Mouse (Mus musculus): ENCODE measurements around the gene Rnf217.

Gene Rnf217

DNA sequence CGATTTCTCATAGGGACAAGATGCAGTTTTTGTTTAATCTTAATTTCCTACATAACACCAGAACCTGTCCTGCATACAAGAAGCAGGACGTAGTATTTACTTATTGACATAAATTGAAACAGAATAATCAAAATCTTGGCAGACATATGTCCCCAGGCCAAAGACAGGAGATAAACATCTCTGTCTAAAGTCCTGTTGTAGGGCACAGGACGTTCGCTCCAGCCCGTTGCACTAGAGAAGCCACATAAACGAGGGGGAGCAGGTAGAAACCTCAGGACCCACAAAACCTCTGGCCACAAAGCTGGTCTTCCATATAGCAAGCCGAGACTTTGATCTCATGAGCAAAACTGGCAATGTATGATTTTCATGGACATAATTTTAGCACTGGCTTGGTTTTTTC, 57.1 kb downstream of the Rnf217 start:
- no peak for DNase-seq

DNA sequence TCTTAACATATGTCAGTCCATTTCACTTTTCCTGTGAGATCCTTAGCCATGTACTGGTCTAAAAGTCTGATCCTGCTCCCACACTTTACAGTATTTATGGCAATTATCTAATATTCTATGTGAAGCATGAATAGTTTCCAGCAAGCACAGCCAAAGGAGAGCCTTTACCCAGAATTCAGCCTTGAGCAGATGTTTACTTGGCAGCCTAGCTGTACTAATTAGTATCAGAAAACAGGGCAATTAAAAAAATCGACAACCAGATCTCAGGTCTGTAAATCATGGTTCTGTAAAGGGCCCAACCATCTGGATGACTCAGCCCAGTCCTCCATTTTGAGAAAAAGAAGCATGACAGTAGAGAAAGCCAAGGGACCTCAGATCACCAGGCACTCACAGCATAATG, 57.6 kb downstream of the Rnf217 start:
- no peak for DNase-seq

DNA sequence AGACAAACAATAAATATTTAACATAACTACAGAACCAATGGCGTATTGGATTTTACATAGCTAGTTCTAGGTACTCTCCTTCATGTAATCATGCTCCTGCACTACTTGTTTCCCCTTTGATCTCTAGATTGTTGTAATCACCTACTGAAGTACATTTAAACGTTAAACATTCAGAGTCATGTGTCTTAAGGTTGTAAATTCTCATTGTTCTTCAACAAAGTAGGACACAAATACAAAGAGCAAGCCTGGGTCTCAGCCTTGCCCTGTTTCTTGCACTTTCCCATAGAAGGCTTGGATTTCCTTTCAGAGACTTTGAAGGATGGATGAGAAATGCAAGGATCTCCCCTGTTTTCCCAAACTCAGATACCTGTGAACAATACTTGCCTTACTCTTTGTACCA, 61.8 kb downstream of the Rnf217 start:
- no peak for DNase-seq

DNA sequence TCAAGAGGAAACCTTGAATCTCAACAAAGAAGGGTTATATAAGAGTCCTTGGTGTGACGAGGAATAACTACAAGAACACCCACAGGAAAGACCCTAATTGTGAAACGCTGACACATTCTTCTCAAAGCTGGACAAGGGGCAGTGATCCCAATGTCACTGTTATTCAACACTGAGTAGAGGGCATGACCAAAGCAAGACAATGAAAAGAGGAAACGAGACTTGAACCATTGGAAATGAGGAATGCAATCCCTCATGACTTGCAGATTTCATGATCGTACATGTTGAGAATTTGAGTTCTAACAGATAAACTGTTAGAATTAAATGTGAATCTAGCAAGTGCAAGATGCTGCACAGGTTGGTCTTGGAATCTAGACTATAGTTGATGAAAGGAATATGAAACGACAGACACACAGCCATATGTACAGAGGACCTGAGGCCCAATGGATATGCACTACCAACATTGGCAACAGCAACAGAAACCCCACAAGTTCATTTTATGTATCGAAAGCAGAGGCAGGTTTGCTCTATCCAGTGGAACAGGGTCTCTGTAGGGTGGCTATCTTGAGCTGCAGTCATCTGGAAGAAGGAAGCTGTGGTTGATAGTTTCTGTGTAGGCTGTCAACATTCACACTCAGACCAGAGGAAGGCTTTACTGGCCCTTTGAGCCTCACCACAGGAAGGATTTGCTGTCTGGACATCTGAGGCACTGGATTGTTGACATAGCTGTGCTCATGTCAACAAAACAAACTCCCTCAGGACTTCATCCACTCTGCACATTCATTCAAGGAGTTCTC, 64.6 kb downstream of the Rnf217 start:
- DNase-seq: no peak

DNA sequence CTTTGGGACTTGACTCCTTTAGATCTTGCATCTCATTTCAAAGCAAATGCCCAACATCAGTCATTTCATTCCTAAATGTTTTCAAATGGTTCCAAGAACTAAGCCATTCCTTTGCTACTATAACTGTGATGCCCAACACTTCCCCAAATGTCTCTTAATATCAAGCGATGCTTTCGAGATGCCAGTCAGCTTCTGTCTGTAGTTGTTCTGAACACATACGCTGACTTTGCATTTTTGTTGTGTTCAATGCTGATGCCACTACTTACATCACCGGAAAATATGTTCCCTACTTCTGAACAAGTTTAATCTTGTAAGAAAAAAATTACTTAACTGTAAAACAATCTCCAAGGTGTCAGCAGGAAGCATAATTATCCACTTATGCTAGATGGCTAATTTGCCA, 68.5 kb downstream of the Rnf217 start:
- DNase-seq: no peak

DNA sequence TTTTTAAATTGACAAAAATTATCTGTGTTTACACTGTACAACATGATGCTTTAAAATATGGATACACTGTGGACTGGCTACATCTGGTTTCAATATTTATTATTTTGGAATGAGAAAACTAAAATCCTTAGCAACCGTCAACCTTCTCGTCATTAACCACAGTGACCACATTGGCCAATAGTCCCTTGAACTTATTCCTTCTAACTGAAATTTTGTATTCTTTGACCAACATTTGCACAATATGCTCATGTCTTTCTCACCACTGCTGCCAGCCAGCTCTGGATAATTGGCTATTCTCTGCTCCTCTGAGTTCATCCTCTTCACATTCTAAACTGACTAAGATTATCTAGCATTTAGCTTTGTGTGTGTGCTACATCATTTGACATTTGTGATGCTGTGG, 69.6 kb downstream of the Rnf217 start:
- DNase-seq: no peak

DNA sequence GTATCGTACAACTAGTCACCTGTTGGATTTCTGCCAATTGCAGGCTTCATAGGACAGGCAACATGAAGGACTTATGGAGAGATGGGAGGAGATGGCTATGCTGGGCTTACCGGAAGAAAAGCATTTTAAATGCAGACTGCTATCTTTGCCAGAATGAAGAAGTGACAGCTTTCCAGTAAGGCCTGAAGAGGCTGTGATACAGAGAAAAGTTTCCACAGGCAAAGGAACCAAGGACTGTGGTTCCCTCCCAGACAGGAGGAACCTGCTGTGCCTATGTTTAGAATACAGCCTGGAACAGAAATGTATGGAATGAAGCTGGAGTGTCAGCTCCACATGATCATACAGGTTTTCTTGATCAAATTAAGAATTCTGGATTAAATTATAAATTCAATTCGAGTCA, 70.3 kb downstream of the Rnf217 start:
- no peak for DNase-seq

DNA sequence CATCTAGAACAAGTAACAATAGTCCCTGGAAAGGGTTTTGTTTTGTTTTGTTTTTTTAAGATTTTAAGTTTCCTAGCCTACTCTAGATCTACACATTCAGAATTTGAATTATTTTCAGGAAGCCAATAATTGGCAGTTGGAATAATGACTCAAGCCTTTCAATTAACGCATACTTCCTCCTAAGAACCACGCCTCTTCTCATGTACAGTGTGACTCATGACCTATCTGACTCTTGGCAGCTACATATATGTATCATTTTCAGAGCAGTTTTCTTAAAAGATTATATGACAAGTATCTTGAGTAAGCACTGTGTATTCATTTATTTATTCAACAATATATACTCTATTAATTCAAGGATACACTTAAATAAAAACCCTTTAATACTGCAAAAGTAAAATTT, 70.7 kb downstream of the Rnf217 start:
- DNase-seq: no peak

DNA sequence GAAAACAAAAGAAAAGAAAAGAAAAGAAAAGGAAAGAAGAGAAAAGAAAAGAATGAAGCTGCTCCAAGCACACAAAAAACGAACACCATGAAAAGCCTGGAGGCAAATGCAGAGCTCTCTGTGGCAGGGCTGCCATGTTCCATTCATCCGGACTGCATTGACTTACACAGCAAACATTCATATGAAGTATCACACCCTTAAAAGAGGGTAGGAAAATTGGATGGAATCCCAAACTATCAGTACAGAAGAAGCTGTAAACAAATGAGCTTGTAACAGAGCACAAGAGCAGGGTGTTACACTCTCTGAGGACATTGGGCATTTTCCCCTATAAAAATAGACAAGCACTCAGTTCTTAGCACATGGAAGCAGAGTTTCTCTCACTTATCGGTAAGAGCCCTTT, 71.8 kb downstream of the Rnf217 start:
- no peak for DNase-seq

DNA sequence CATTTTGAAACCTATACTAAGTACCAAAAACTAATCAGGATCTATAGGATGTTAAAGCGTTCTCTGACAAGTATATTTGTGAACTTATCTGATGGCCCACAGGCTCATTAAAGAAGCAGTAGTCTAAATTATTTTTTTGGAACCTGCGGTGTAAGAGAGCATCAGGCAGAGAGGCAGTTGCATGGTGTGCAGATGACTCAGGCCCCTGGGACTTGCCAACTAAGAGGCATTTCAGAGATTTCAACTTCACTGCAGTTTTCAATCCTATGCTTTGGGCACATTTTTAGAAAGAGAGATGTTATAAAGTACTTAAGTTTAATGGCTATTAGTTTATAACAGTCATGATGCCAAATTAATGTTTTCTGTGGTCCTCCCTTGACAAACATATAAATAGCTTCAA, 73.9 kb downstream of the Rnf217 start:
- DNase-seq: no peak

DNA sequence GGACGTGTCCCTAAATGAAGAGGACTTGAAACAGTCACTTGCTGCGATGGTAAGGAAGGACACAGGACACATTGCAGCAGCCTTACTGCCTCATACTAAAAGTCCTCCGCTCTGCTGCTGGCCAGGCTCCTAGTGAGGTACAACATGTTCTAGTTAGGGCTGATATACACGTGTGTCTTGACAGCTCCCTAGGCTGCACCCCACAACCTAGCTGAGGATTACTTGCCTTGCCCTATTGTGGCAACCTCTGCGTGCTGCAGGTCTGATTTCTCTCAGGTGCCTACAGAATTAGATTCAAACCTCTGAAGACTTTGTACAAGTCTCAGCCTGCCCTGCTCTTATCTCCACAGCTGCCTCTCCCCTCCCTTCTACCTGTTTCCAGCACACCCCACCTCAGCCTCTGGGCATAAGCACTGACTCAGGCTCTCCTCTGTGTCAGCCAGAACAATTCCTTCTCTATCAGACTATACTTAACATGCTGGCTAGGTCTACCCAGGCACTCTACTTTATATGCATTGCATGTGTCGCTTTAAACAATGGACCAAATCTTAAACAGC, 75.6 kb downstream of the Rnf217 start:
- DNase-seq: no peak

DNA sequence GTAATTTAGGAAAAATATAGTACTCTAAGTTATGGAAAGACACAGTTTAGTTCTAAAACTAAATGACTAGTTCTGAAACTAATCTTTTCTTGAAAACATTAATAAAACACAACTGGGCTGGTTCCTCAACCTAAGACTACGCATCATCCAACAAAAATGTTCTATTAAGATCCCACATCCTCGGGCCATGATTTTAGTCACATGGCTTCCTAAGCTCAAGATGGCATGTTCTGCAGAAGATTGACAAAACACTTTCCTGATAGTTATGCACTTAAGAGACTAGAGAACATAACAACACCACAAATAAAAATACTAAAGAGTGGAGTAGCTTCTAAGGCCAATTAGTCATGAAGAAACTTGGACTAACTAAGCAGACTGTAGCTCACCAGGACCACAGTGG, 76.2 kb downstream of the Rnf217 start:
- no peak for DNase-seq

DNA sequence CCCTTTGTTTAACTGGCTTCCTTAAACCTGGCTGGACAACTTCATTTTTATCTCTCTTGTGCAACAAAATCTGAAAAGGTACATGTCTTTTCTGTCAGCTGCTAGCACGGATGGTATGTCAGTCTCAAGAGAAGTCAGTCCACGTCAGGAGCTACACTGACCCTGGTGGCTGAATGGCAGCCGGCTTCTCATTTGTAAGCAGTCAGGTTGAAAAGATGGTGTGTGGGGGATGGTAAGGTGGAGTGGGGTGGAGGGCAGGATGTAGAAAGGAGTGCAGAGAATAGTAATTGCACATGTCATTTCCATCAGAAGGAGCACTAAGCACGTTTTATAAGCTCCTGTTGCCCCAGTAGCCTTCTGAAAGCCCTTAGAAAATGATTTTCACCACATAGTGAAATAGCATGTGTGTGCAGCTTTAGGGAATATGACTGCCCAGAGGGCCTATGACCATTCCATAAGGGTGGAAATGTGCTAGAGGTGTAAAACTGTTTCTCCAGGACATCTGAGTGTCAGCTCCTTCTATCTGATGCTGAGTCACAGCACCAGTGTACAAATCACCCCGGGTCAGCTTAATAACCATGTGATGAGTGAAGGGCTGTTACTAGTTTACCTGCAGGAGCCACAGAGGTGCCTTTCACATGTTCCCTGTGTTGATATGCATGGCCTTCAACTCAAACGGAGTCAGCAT, 80.5 kb downstream of the Rnf217 start:
- DNase-seq: no peak

DNA sequence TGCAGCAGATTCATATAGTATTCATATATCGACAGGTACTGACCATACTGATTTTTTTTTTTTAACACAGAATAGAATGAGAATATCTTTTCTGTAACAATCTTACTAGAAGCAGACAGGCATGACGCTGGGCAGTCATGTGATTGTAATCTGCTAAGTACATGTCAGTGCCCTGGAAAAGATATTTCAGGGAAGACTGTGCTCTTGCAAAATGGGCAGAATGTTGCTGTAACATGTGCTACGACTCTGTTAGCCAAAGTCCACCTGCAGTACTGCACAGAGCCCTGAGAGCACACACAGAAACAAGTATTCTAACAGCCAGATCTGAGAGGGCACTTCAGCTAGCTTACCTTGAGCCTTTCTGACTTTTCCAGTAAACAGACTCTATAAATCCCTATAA, 83.3 kb downstream of the Rnf217 start:
- DNase-seq: no peak

DNA sequence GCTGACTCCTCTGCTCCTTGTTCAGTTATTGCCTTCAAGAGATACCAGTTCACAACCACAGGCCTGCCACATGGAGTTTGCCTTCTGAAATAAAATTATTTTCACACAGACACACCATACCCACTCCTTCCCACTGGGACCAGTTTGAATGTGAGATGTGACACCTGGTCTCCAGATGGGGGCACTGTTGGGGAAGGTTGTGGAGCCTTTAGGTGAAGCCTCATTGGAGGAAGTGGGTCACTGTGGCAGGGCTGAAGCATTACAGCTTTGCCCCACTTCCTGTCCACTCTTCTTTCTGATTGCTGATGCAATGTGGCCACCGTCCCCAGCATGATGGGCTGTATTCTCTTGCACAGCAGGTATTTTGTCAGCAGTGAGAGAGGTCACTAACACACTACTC, 89.6 kb downstream of the Rnf217 start:
- DNase-seq: no peak

DNA sequence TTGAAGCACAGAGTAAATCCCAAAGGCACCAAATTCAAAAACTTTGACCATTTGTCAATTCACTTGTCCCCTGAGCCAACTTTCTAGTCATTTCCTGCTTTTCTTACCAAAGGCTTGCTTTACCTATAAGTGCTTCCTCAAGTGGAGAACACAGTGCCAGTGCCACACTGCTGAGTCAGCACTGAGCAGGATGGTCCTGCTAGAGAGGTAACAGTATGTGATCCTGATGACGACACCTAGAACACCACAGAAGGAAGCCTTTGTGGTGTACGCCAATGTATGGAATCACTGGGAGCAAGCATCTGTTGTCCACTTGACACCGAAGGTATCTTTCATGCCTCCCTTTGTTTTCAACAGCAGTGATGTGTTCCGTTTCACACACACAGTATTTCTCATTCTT, 90.8 kb downstream of the Rnf217 start:
- no peak for DNase-seq

DNA sequence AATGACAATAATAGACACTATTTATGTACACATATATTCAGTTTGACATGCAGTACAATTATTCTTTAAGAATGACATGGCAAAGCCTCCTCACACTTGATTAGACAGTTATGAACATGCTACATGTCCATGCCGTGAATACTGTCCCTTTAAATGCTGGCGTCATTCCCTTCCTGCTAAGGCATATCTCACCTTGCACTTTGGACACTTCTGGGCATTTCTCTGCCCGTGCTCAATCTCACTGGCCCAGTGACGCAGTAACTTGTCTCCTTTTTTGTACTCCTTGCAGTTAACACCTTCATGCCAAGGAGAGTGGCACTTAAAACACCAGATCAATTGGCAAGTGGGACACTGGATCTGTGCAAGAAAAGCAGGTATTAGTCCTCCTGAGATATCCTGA, 91.8 kb downstream of the Rnf217 start:
- no peak for DNase-seq

DNA sequence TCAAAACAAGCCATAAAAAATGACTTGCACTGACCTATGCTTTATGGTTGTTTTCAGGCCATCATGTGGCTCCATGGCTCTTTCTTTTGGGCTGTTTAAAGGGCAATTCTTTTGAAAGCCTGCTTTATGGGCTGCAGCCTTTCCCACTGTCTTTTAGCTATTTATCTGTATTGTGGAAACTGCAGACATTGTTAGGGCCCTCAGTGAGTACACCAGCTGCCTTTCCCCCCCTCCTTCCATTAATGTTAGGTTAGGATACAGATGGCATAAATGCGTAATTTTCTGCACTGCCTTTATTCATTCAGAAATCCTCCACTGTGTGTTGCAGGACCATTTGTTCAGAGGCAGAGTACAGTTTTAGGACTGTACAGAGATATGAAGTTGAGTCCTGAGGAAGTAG, 93.1 kb downstream of the Rnf217 start:
- DNase-seq: no peak

DNA sequence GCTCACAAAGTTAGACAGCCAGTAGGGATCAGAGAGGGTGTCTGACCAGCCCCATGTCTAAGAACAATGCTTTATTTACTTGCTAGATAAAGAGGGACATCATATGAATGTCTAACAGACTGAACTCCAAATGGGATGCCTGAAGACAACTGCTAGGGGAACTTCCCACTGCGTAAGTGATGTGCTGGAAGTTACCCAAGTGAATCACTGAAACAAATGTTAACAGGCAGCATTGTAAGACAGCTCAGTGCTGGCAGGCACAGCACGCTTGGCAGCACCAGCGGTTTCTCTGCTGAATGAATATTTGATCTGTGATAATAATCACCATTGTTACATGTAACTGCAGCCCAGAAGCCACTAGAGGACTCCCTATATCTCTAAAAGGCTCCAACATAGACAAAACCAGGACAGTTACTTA, 104.8 kb downstream of the Rnf217 start:
- DNase-seq: no peak

DNA sequence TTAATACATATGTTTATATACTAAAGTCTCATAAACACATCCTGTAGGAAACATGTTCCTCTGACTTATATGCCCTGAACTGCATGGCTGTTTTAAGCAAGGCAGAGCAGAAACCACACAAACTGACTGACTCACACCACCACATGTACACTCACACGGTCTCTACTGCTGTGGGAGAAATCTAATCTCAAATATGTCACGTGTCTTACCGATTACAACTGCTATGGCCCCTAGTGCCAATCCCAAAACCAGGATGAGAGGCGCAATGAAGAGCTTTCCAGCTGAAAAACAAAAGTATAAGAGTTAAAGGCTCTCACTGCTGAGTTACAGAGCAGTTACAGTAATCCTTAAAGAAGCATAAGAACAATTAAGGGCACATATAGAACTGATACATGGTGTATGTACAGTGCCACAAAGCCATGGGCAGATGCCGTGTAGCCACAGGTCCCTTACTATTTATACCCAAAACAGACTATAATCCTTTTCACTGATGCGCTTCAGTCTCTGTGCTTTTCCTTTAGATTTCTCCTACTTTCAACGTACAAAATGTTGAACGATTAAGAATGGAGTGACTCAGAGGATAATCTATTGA, 105.3 kb downstream of the Rnf217 start:
- DNase-seq: no peak

DNA sequence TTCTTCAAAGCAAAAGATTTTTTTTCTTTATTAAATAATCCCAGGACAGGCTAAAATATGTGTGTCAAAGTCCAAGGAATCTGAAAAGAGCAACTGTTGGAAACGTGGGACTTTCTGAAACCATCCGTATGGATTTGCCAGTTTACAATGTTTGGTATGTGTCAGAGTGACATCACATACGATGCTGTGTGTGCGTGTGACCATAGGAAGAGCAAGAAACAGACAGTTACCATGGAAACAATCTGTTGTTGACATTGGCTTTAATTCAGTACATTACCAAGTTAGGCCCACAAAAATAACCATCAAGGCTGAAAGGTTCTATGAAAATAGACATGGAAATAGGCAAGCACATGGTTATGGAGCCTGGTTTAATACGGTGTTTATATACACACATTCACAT, 107.3 kb downstream of the Rnf217 start:
- DNase-seq: no peak

DNA sequence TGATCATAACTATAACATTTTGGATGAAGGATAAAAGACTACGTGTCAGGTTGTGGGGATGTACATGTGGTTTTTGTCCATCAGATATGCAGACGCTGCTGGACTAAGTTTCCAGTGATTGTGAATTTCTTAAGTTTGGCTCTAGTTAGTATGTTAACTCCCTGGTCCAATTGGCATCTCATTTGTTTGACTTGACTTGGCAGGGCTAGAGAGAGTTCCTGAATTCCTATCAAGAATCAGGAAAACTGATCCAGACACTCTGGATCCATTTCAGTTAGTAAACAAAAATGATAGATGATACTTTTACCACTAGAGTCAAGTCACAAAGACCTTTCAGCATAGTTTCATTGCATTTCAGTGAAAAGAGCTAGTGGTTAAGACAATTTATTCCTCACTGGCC, 112.1 kb downstream of the Rnf217 start:
- DNase-seq: no peak

DNA sequence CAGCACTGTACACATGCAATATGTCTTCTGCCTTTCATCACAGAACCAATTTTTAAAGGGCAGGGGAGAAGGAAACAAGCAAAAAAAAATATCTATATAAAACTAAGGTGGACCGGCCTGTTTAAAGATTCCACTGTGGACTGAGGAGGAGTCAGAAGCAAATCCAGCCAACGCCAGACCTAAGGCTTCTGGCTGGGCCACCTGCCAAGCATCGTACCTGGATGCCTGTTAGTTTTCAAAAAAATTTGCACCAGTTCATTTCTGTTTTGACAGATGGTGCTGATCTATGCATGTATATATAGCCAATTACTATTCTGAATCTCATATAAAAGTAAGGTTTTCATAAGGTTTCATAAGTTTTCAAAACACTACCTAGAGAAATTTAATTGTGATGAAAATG, 113.2 kb downstream of the Rnf217 start:
- DNase-seq: no peak

DNA sequence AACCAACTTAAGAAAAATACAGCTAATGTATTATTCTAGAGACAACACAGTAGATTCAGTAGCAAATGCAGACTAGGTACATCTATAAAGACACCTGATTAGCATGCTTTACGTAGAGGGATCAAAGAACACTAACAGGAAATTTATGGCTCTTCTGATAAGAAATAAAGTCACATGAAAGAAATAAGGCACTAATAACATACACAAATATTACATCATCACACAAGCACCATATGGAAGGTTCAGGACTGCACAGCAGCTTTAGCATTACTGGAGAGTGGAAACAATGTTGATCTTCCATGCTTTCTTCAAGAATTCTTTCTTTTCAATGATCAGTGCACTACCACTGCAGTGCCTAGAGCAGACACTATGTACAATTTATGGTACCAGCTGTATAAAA, 114.7 kb downstream of the Rnf217 start:
- DNase-seq: no peak

All from thymus, adult 18-20 months (tissue).